9 mouse cellular contexts compared by ENCODE assay signal in genomic region chr7:109493319-109494316, GRCm38 (mm10). TPM values are rescaled to one million over a fixed set of nuclear protein-coding genes. Genes with fewer than 3 reads are reported as not detected.
DNase-seq lines count a peak whose midpoint lies in the region; ATAC-seq and TF ChIP-seq lines count a peak whose summit lies in the region.
"Had no signal": no experiment of that assay in that cellular context is flagged by ENCODE, and none has a peak within 500 bp of the region (broad histone marks: within the 10 kb centered on the region; RNA-seq: fewer than 3 reads in every experiment).

No protein-coding gene starts in this region.

- TF ChIP-seq POLR2A in cerebellum, adult 2 months (IDR thresholded peaks at IDR 0.05; ENCODE audit: borderline replicate concordance, insufficient read depth, low read length): no peak; the same call in 1 of the 2 replicates

- DNase-seq in heart, embryonic 10.5 days (ENCODE audit: low spot score): no peak
- no peak for DNase-seq in heart, adult 8-10 months (ENCODE audit: low spot score)
- peak; percentile 74 to 77 for DNase-seq in cerebellum, adult 2 months
- DNase-seq in layer of hippocampus, postnatal 14 days (ENCODE audit: low spot score in 2 of 2): peak; percentile 31 to 58
- DNase-seq in neural tube, embryonic 11.5 days (ENCODE audit: low spot score): no peak
- DNase-seq in yolk sac, embryonic 10.5 days (ENCODE audit: low spot score): no peak

- peak overlapping the region; percentile 36 for H3K4me3 ChIP-seq in heart, embryonic 10.5 days
- peak overlapping the region; percentile 66 for H3K4me3 ChIP-seq in cerebellum, adult 2 months (replicated peaks; ENCODE audit: insufficient read depth, low read depth, low read length)
- no peak overlapping the region for H3K4me3 ChIP-seq in neural tube, embryonic 11.5 days (ENCODE audit: low read depth, low read length)
- H3K4me3 ChIP-seq: megakaryocyte, embryonic 14.5 days had no signal

- H3K9me3 ChIP-seq in heart, embryonic 10.5 days: no peaks in the 10 kb centered on the region
- H3K9me3 ChIP-seq in neural tube, embryonic 11.5 days (ENCODE audit: control insufficient read depth, low read length): no peaks in the 10 kb centered on the region
- H3K9me3 ChIP-seq: megakaryocyte, embryonic 14.5 days had no signal

- H3K27ac ChIP-seq in heart, embryonic 10.5 days: no peak overlapping the region
- H3K27ac ChIP-seq in cerebellum, adult 2 months (ENCODE audit: insufficient read depth, low read length): peak overlapping the region; percentile 38
- no peak overlapping the region for H3K27ac ChIP-seq in neural tube, embryonic 11.5 days (ENCODE audit: low read depth, low read length)

- peaks cover 43% of the 10 kb centered on the region for H3K27me3 ChIP-seq in heart, embryonic 10.5 days (ENCODE audit: insufficient read depth, poor library complexity, severe bottlenecking)
- no peaks in the 10 kb centered on the region for H3K27me3 ChIP-seq in cerebellum, adult 2 months (ENCODE audit: control insufficient read depth, insufficient read depth, low read length)
- peaks cover 4% of the 10 kb centered on the region; the same call in 1 of the 2 replicates for H3K27me3 ChIP-seq in neural tube, embryonic 11.5 days (ENCODE audit: control insufficient read depth, insufficient read depth, low read length)

- H3K4me2 ChIP-seq in neural tube, embryonic 11.5 days (ENCODE audit: low read depth): peak overlapping the region; percentile 32

- H3K9ac ChIP-seq in neural tube, embryonic 11.5 days (ENCODE audit: low read length): peak overlapping the region; percentile 18; the same call in 1 of the 2 replicates

- WGBS in heart, embryonic 10.5 days: 15% methylated on average over 21 of the region's 21 CpGs
- WGBS in cerebellum, adult 2 months: 7% methylated on average over 21 of the region's 21 CpGs
- WGBS in neural tube, embryonic 11.5 days: 16% methylated on average over 21 of the region's 21 CpGs

- no peaks in the 10 kb centered on the region for H3K36me3 ChIP-seq in heart, embryonic 10.5 days
- H3K36me3 ChIP-seq in neural tube, embryonic 11.5 days (ENCODE audit: control insufficient read depth, insufficient read depth, low read length): no peaks in the 10 kb centered on the region

- peak; percentile 74 for ATAC-seq in frontal cortex, adult (ENCODE audit: low TSS enrichment)
- 0 out of 2 replicates have a peak, but pooled peaks have one; percentile 61 for ATAC-seq in neural tube, embryonic 11.5 days (ENCODE audit: insufficient read depth, low FRiP score, low TSS enrichment)
- no peak for ATAC-seq in megakaryocyte progenitor cell, adult 5-6 weeks (replicated peaks; ENCODE audit: poor library complexity)

- H3K4me1 ChIP-seq in heart, embryonic 10.5 days: peaks cover 6% of the 10 kb centered on the region
- peaks cover 6% of the 10 kb centered on the region; the same call in 1 of the 2 replicates for H3K4me1 ChIP-seq in cerebellum, adult 2 months (ENCODE audit: control insufficient read depth, insufficient read depth, low read length)
- peaks cover 3% of the 10 kb centered on the region; the same call in 1 of the 2 replicates for H3K4me1 ChIP-seq in neural tube, embryonic 11.5 days (ENCODE audit: control insufficient read depth, insufficient read depth, low read length)
- H3K4me1 ChIP-seq: megakaryocyte, embryonic 14.5 days had no signal

- TF ChIP-seq CTCF in cerebellum, adult 2 months (IDR thresholded peaks at IDR 0.05; ENCODE audit: borderline replicate concordance, insufficient read depth, low read depth, low read length): 0 out of 2 replicates have a peak, but pooled peaks have one; percentile 3

RNA-seq across cellular contexts. Expression of gene Trim66, which starts 14.3 kb away (rescaled TPM):
- 0.08 TPM in 1 of 2 replicates, not detected in the other for polyA plus RNA-seq in heart, embryonic 10.5 days (2016; fragmentation: Nextera tagmentation; extraction: Ambion mirVana)
- under 1 TPM; 0.13 to 0.37 (median 0.15) TPM for total RNA-seq in heart, adult 8-10 months (2022)
- polyA plus RNA-seq in cerebellum, adult 2 months (2012; rRNA removed): 11.3 and 11.6 TPM in 2 replicates
- total RNA-seq in layer of hippocampus, postnatal 14 days (2021): 1 to 10 TPM; 2.8 to 4.9 TPM
- 0.12 and 0.15 TPM in 2 replicates for polyA plus RNA-seq in neural tube, embryonic 11.5 days (2014; fragmentation: Nextera tagmentation; extraction: Ambion mirVana)
- total RNA-seq in megakaryocyte progenitor cell, adult 5-6 weeks (2015): 0.15 and 0.22 TPM in 2 replicates
- total RNA-seq in megakaryocyte progenitor cell, adult 5-6 weeks (2017): 0.03 TPM in 1 of 2 replicates, not detected in the other

RNA-seq across cellular contexts. Expression of gene Rpl27a, which starts 25.3 kb away (rescaled TPM):
- polyA plus RNA-seq in heart, embryonic 10.5 days (2016; fragmentation: Nextera tagmentation; extraction: Ambion mirVana): 91.3 and 105 TPM in 2 replicates
- total RNA-seq in heart, adult 8-10 months (2022): 100 to 1,000 TPM in 2 of 4 experiments, 10 to 100 TPM in 2; 82.2 to 125 (median 99.4) TPM
- 299 and 318 TPM in 2 replicates for polyA plus RNA-seq in cerebellum, adult 2 months (2012; rRNA removed)
- total RNA-seq in layer of hippocampus, postnatal 14 days (2021): 100 to 1,000 TPM; 121 to 135 TPM
- polyA plus RNA-seq in neural tube, embryonic 11.5 days (2014; fragmentation: Nextera tagmentation; extraction: Ambion mirVana): 115 and 120 TPM in 2 replicates
- total RNA-seq in megakaryocyte progenitor cell, adult 5-6 weeks (2015): 616 and 680 TPM in 2 replicates
- 869 and 1,010 TPM in 2 replicates for total RNA-seq in megakaryocyte progenitor cell, adult 5-6 weeks (2017)

RNA-seq across cellular contexts. Expression of gene Stk33, which starts 54.7 kb away (rescaled TPM):
- 0.24 TPM in 1 of 2 replicates, not detected in the other for polyA plus RNA-seq in heart, embryonic 10.5 days (2016; fragmentation: Nextera tagmentation; extraction: Ambion mirVana)
- total RNA-seq in heart, adult 8-10 months (2022): under 1 TPM in 2 of 4 experiments, not detected in 2; 0.14 to 0.25 TPM
- polyA plus RNA-seq in cerebellum, adult 2 months (2012; rRNA removed): 0.90 and 1.1 TPM in 2 replicates
- 1 to 10 TPM in 1 of 2 experiments, under 1 TPM in 1; 0.95 to 1.9 TPM for total RNA-seq in layer of hippocampus, postnatal 14 days (2021)
- 9.9 and 11.6 TPM in 2 replicates for polyA plus RNA-seq in neural tube, embryonic 11.5 days (2014; fragmentation: Nextera tagmentation; extraction: Ambion mirVana)
- not detected in 2 replicates for total RNA-seq in megakaryocyte progenitor cell, adult 5-6 weeks (2015)
- not detected in 2 replicates for total RNA-seq in megakaryocyte progenitor cell, adult 5-6 weeks (2017)

Comparison
In these comparisons a context has a peak if more than half of its experiments do, and no peak if none do; other contexts are left out.
1. DNase-seq: peak in cerebellum, adult 2 months (2 of 2) and layer of hippocampus, postnatal 14 days (2 of 2); none in heart, embryonic 10.5 days (single experiment), heart, adult 8-10 months (single experiment), neural tube, embryonic 11.5 days (single experiment) and yolk sac, embryonic 10.5 days (single experiment).
2. RNA of gene Rpl27a, which starts 25.3 kb away (total RNA-seq): 616 to 1,010 TPM in megakaryocyte progenitor cell, adult 5-6 weeks; 121 to 135 TPM in layer of hippocampus, postnatal 14 days and 82.2 to 125 TPM in heart, adult 8-10 months; every median in the first group is over 4 times any median in the second.